Comparison of ENCODE assay signal across 8 mouse cellular contexts in the genomic region with DNA sequence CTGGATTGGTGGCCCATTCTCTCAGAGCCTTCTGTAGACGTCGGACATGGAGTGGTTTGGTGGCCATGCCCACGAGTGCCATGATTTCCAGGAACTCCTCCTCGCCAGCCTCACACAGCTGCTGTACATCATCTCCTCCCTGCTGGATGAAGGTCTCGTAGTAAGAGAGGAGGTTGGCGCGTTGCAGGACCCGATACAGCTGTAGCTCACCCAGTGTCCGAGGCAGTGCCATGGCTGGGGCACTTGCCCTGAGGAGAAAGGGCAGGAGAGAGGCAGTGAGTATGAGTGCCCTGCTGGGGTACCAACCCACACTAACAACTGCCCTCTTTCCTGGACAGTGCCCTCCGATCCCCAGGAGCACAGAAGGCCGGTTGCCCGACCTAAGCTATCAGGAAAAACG. TPM values are rescaled to one million over a fixed set of nuclear protein-coding genes. Genes with fewer than 3 reads are reported as not detected.
A peak's percentile ranks its signal among the peaks of the same experiment; 100 is the strongest.
DNase-seq lines count a peak whose midpoint lies in the region; ATAC-seq lines count a peak whose summit lies in the region.

No protein-coding gene starts in this region.

- no peaks in the 10 kb centered on the region for H3K9me3 ChIP-seq in forebrain, embryonic 13.5 days (replicated peaks)
- H3K9me3 ChIP-seq in forebrain, embryonic 16.5 days (ENCODE audit: control insufficient read depth, low read length), result no peaks in the 10 kb centered on the region
- no peaks in the 10 kb centered on the region for H3K9me3 ChIP-seq in neural tube, embryonic 11.5 days (ENCODE audit: control insufficient read depth, low read length)
- no peaks in the 10 kb centered on the region for H3K9me3 ChIP-seq in limb, embryonic 10.5 days (replicated peaks)
- no peaks in the 10 kb centered on the region for H3K9me3 ChIP-seq in stomach, embryonic 14.5 days (ENCODE audit: control insufficient read depth, low read depth, low read length)

- H3K4me2 ChIP-seq in forebrain, embryonic 13.5 days, result peak overlapping the region; percentile 95
- H3K4me2 ChIP-seq in forebrain, embryonic 16.5 days (ENCODE audit: low read length), result no peak overlapping the region
- peak overlapping the region; percentile 81; the same call in 1 of the 2 replicates for H3K4me2 ChIP-seq in neural tube, embryonic 11.5 days (ENCODE audit: low read depth)
- peak overlapping the region; percentile 73 for H3K4me2 ChIP-seq in stomach, embryonic 14.5 days (replicated peaks; ENCODE audit: low read depth, low read length)

- ATAC-seq in forebrain, embryonic 13.5 days, result no peak
- ATAC-seq in forebrain, embryonic 16.5 days, result no peak
- no peak for ATAC-seq in neural tube, embryonic 11.5 days (ENCODE audit: insufficient read depth, low FRiP score, low TSS enrichment)
- no peak for ATAC-seq in stomach, embryonic 14.5 days (ENCODE audit: insufficient number of reproducible peaks, insufficient read depth, low FRiP score, low read depth)

- H3K4me1 ChIP-seq in forebrain, embryonic 13.5 days, result peaks cover 63% of the 10 kb centered on the region
- peaks cover 42% of the 10 kb centered on the region for H3K4me1 ChIP-seq in forebrain, embryonic 16.5 days (replicated peaks; ENCODE audit: control insufficient read depth, insufficient read depth, low read length)
- H3K4me1 ChIP-seq in neural tube, embryonic 11.5 days (ENCODE audit: control insufficient read depth, insufficient read depth, low read length), result peaks cover 27% of the 10 kb centered on the region
- peaks cover 90% of the 10 kb centered on the region for H3K4me1 ChIP-seq in limb, embryonic 10.5 days
- H3K4me1 ChIP-seq in stomach, embryonic 14.5 days (ENCODE audit: control insufficient read depth, insufficient read depth, low read length), result peaks cover 59% of the 10 kb centered on the region

- peaks cover 82% of the 10 kb centered on the region for H3K27me3 ChIP-seq in forebrain, embryonic 13.5 days
- peaks cover 43% of the 10 kb centered on the region for H3K27me3 ChIP-seq in forebrain, embryonic 16.5 days (replicated peaks; ENCODE audit: control insufficient read depth, insufficient read depth, low read length)
- peaks cover 73% of the 10 kb centered on the region for H3K27me3 ChIP-seq in neural tube, embryonic 11.5 days (ENCODE audit: control insufficient read depth, insufficient read depth, low read length)
- peaks cover 36% of the 10 kb centered on the region for H3K27me3 ChIP-seq in limb, embryonic 10.5 days (ENCODE audit: low read depth, poor library complexity, severe bottlenecking)
- no peaks in the 10 kb centered on the region for H3K27me3 ChIP-seq in stomach, embryonic 14.5 days (ENCODE audit: control insufficient read depth, insufficient read depth, low read length)

- H3K4me3 ChIP-seq in forebrain, embryonic 13.5 days, result no peak overlapping the region
- no peak overlapping the region for H3K4me3 ChIP-seq in forebrain, embryonic 16.5 days (replicated peaks; ENCODE audit: low read length)
- H3K4me3 ChIP-seq in neural tube, embryonic 11.5 days (ENCODE audit: low read depth, low read length), result 0 out of 2 replicates have a peak overlapping the region, but pooled peaks have one; percentile 62
- H3K4me3 ChIP-seq in limb, embryonic 10.5 days, result peak overlapping the region; percentile 84
- H3K4me3 ChIP-seq in stomach, embryonic 14.5 days (ENCODE audit: low read depth, low read length), result peak overlapping the region; percentile 73

- WGBS in forebrain, embryonic 13.5 days, result 15% methylated on average over 13 of the region's 13 CpGs
- WGBS in forebrain, embryonic 16.5 days, result 22% methylated on average over 13 of the region's 13 CpGs
- 7% methylated on average over 13 of the region's 13 CpGs for WGBS in neural tube, embryonic 11.5 days
- 24% methylated on average over 13 of the region's 13 CpGs for WGBS in limb, embryonic 10.5 days
- 38% methylated on average over 13 of the region's 13 CpGs for WGBS in stomach, embryonic 14.5 days

- no peak overlapping the region for H3K9ac ChIP-seq in forebrain, embryonic 13.5 days
- no peak overlapping the region for H3K9ac ChIP-seq in forebrain, embryonic 16.5 days (replicated peaks; ENCODE audit: low read depth, low read length)
- H3K9ac ChIP-seq in neural tube, embryonic 11.5 days (ENCODE audit: low read length), result no peak overlapping the region
- H3K9ac ChIP-seq in stomach, embryonic 14.5 days (replicated peaks; ENCODE audit: low read depth, low read length), result peak overlapping the region; percentile 78; the same call in 1 of the 2 replicates

- no peak for DNase-seq in neural tube, embryonic 11.5 days (ENCODE audit: low spot score)
- no peak for DNase-seq in neural tube, embryonic 10.5 days (ENCODE audit: extremely low spot score, low spot score)
- no peak for DNase-seq in limb, embryonic 10.5 days (ENCODE audit: low spot score)
- no peak for DNase-seq in gastrocnemius, adult 18-20 months (ENCODE audit: low spot score)
- DNase-seq in kidney, adult 8-10 months, result no peak

- no peak overlapping the region for H3K27ac ChIP-seq in forebrain, embryonic 13.5 days
- H3K27ac ChIP-seq in forebrain, embryonic 16.5 days (ENCODE audit: low read length), result no peak overlapping the region
- no peak overlapping the region for H3K27ac ChIP-seq in neural tube, embryonic 11.5 days (ENCODE audit: low read depth, low read length)
- peak overlapping the region; percentile 97; the same call in 1 of the 2 replicates for H3K27ac ChIP-seq in limb, embryonic 10.5 days
- H3K27ac ChIP-seq in stomach, embryonic 14.5 days (ENCODE audit: low read length), result no peak overlapping the region

- no peaks in the 10 kb centered on the region for H3K36me3 ChIP-seq in forebrain, embryonic 13.5 days (ENCODE audit: poor library complexity, severe bottlenecking)
- H3K36me3 ChIP-seq in forebrain, embryonic 16.5 days (ENCODE audit: control insufficient read depth, insufficient read depth), result no peaks in the 10 kb centered on the region
- no peaks in the 10 kb centered on the region for H3K36me3 ChIP-seq in neural tube, embryonic 11.5 days (ENCODE audit: control insufficient read depth, insufficient read depth, low read length)
- H3K36me3 ChIP-seq in limb, embryonic 10.5 days, result peaks cover 51% of the 10 kb centered on the region
- peaks cover 18% of the 10 kb centered on the region for H3K36me3 ChIP-seq in stomach, embryonic 14.5 days (ENCODE audit: control insufficient read depth, insufficient read depth, low read length)

RNA-seq across cellular contexts. Expression of a gene that starts 1.8 kb away (rescaled TPM):
- 6.7 and 7.0 TPM in 2 replicates for polyA plus RNA-seq in forebrain, embryonic 13.5 days (2015; fragmentation: Nextera tagmentation; extraction: Ambion mirVana)
- polyA plus RNA-seq in forebrain, embryonic 16.5 days (2015; fragmentation: Nextera tagmentation; extraction: Ambion mirVana), result 5.7 and 7.0 TPM in 2 replicates
- polyA plus RNA-seq in neural tube, embryonic 11.5 days (2014; fragmentation: Nextera tagmentation; extraction: Ambion mirVana), result 9.3 and 10.6 TPM in 2 replicates
- 11.9 and 12.3 TPM in 2 replicates for polyA plus RNA-seq in limb, embryonic 10.5 days (2016; fragmentation: Nextera tagmentation; extraction: Ambion mirVana)
- polyA plus RNA-seq in stomach, embryonic 14.5 days (2014; fragmentation: Nextera tagmentation; extraction: Ambion mirVana), result 10.2 and 11.3 TPM in 2 replicates
- 1 to 10 TPM; 2.5 to 2.7 TPM for total RNA-seq in gastrocnemius, adult 18-20 months (2021)

RNA-seq across cellular contexts. Expression of a gene that starts 3.5 kb away (rescaled TPM):
- 1.6 and 2.0 TPM in 2 replicates for polyA plus RNA-seq in forebrain, embryonic 13.5 days (2015; fragmentation: Nextera tagmentation; extraction: Ambion mirVana)
- 3.9 and 4.5 TPM in 2 replicates for polyA plus RNA-seq in forebrain, embryonic 16.5 days (2015; fragmentation: Nextera tagmentation; extraction: Ambion mirVana)
- 6.2 and 7.8 TPM in 2 replicates for polyA plus RNA-seq in neural tube, embryonic 11.5 days (2014; fragmentation: Nextera tagmentation; extraction: Ambion mirVana)
- polyA plus RNA-seq in limb, embryonic 10.5 days (2016; fragmentation: Nextera tagmentation; extraction: Ambion mirVana), result 13.1 and 17.4 TPM in 2 replicates
- polyA plus RNA-seq in stomach, embryonic 14.5 days (2014; fragmentation: Nextera tagmentation; extraction: Ambion mirVana), result 9.2 and 11.1 TPM in 2 replicates
- 1 to 10 TPM; 3.4 to 3.5 TPM for total RNA-seq in gastrocnemius, adult 18-20 months (2021)

RNA-seq across cellular contexts. Expression of a gene that starts 22.1 kb away (rescaled TPM):
- polyA plus RNA-seq in forebrain, embryonic 13.5 days (2015; fragmentation: Nextera tagmentation; extraction: Ambion mirVana), result 2.6 and 2.7 TPM in 2 replicates
- polyA plus RNA-seq in forebrain, embryonic 16.5 days (2015; fragmentation: Nextera tagmentation; extraction: Ambion mirVana), result 4.3 and 5.1 TPM in 2 replicates
- polyA plus RNA-seq in neural tube, embryonic 11.5 days (2014; fragmentation: Nextera tagmentation; extraction: Ambion mirVana), result 6.1 and 6.8 TPM in 2 replicates
- 8.4 and 9.7 TPM in 2 replicates for polyA plus RNA-seq in limb, embryonic 10.5 days (2016; fragmentation: Nextera tagmentation; extraction: Ambion mirVana)
- 24.7 and 26.5 TPM in 2 replicates for polyA plus RNA-seq in stomach, embryonic 14.5 days (2014; fragmentation: Nextera tagmentation; extraction: Ambion mirVana)
- total RNA-seq in gastrocnemius, adult 18-20 months (2021), result 10 to 100 TPM; 16.0 to 17.9 TPM

RNA-seq across cellular contexts. Expression of a gene that starts 40.1 kb away (rescaled TPM):
- 0.60 and 0.83 TPM in 2 replicates for polyA plus RNA-seq in forebrain, embryonic 13.5 days (2015; fragmentation: Nextera tagmentation; extraction: Ambion mirVana)
- 1.1 and 1.3 TPM in 2 replicates for polyA plus RNA-seq in forebrain, embryonic 16.5 days (2015; fragmentation: Nextera tagmentation; extraction: Ambion mirVana)
- polyA plus RNA-seq in neural tube, embryonic 11.5 days (2014; fragmentation: Nextera tagmentation; extraction: Ambion mirVana), result 0.56 and 0.76 TPM in 2 replicates
- polyA plus RNA-seq in limb, embryonic 10.5 days (2016; fragmentation: Nextera tagmentation; extraction: Ambion mirVana), result 0.49 and 0.78 TPM in 2 replicates
- 8.8 and 9.1 TPM in 2 replicates for polyA plus RNA-seq in stomach, embryonic 14.5 days (2014; fragmentation: Nextera tagmentation; extraction: Ambion mirVana)
- not detected for total RNA-seq in gastrocnemius, adult 18-20 months (2021)

RNA-seq across cellular contexts. Expression of a gene that starts 43.9 kb away (rescaled TPM):
- polyA plus RNA-seq in forebrain, embryonic 13.5 days (2015; fragmentation: Nextera tagmentation; extraction: Ambion mirVana), result 65.1 and 74.7 TPM in 2 replicates
- 114 and 117 TPM in 2 replicates for polyA plus RNA-seq in forebrain, embryonic 16.5 days (2015; fragmentation: Nextera tagmentation; extraction: Ambion mirVana)
- polyA plus RNA-seq in neural tube, embryonic 11.5 days (2014; fragmentation: Nextera tagmentation; extraction: Ambion mirVana), result 60.2 and 68.2 TPM in 2 replicates
- 48.6 and 67.8 TPM in 2 replicates for polyA plus RNA-seq in limb, embryonic 10.5 days (2016; fragmentation: Nextera tagmentation; extraction: Ambion mirVana)
- 98.0 and 99.3 TPM in 2 replicates for polyA plus RNA-seq in stomach, embryonic 14.5 days (2014; fragmentation: Nextera tagmentation; extraction: Ambion mirVana)
- 10 to 100 TPM; 40.8 to 43.4 TPM for total RNA-seq in gastrocnemius, adult 18-20 months (2021)

Comparison
In these comparisons a context has a peak if more than half of its experiments do, and no peak if none do; other contexts are left out.
1. H3K4me3 ChIP-seq: peak in neural tube, embryonic 11.5 days (single experiment), limb, embryonic 10.5 days (single experiment) and stomach, embryonic 14.5 days (single experiment); none in forebrain, embryonic 13.5 days (single experiment) and forebrain, embryonic 16.5 days (single experiment).